Mouse (Mus musculus) R1 (cell line): ENCODE results near the gene Otx2.
"Not testable (repeated sequence)": the region's sequence is repeated elsewhere in the genome, so short reads cannot be mapped to it uniquely, and the experiment has no call there.

ENCODE experiments used
- DNase-seq: peaks from one replicate; pipeline ENCODE4 v3.0.0-alpha.2; 2018; ENCODE audit warnings: low read depth, low spot score

The Otx2 gene

DNA sequence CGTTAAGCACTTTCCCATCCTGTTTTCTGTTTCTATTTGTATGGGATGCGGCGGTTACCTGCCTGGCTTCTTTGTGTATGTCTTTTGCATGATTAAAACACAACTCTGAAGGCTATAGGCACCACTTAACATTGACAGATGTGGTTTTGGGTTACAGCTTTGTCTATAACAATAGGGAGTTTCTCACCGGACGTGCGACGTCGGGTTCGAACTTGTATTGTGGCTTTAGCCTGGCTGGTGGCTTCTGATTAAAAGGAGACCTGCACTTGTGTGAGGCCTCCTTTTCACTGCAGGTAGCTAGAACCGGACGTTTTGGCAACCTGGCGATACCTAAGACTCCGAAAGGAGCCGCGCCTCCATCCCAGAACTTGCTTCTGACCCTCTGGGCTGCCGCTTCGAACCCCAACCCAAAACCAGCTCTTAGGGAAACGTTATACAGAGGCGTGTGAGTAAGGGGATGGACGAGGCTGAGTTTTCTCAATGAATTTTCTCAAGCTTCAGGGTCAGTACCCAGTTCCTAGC, 19.0 kb downstream of the Otx2 start:
- DNase-seq = peak; percentile 95

DNA sequence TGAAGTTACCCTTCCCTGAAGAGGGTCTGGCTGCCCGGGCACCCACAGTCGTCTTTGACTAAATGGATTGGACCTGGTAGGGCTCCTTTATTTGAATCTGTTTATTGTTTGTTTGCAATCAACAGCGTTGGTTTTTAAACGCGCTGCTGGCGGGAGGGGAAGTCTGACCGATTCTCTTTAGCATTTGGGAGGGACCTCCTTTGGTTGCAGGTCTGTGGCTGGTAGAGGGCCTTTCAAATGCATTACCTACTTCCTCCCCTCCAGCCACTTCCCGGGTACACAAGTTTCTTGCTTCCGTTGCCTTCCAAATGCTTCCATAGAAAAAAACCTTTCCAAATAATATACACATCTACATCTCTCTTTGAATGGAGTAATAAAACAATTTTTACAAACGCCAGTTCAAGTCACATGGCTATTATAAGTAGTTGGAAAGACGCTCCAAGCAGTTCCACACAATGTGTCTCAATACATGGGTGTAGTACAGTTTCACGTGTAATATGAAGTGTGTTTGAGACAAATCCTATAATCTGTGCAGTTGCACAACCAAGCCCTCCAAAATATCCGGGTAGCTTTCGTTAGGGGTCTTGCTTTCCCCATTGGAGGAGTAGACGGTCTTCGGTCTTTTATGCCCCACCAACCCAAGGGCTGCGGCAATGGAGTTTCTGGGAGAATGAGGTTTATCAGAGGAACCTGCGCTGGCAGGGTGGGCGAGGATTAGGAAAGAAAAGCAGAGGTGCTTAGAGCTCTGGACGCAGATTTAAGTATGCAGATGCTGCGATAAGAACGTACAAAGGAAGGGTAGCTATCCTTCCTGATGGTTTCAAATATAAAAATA, 19.7 kb downstream of the Otx2 start:
- peak; percentile 88 for DNase-seq

DNA sequence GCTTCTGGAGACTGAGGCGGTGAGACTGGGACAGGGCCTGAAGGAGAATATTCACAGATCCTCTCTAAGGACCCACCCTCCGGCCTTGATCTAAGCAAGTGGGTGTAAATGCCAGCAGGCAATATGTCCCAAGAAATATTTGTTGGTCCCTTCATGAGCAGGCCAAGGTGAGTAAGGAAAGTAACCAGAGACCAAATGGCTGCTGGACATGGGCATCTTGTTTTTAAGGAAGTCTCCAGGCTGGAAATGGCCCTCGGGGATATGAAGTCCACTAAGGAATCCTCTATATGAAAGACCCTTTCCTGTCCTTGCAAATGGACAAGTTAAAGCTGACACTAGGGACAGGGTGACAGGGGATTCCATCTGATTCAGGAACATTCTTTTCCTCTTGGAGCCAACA, 20.5 kb downstream of the Otx2 start:
- DNase-seq = peak; percentile 44

DNA sequence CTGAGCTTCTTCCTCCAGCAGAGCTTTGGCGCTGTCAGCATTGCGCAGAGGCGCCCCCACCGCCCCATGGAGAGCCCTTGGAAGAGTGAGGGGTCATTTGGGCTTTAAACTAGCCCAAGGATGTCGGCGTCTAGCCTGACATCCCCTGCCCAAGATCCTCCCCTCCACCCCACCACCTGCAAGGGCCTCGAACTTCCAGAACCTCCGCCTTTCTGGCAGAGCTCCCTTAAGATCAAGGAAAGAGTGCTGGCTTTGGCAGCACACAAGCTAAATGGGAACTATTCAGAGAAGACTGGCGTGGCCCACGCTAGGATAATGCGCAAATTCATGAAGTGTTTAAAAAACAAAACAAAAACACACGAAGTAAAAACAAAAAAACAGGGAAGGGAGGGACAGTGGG, 21.4 kb downstream of the Otx2 start:
- DNase-seq = peak; percentile 73

DNA sequence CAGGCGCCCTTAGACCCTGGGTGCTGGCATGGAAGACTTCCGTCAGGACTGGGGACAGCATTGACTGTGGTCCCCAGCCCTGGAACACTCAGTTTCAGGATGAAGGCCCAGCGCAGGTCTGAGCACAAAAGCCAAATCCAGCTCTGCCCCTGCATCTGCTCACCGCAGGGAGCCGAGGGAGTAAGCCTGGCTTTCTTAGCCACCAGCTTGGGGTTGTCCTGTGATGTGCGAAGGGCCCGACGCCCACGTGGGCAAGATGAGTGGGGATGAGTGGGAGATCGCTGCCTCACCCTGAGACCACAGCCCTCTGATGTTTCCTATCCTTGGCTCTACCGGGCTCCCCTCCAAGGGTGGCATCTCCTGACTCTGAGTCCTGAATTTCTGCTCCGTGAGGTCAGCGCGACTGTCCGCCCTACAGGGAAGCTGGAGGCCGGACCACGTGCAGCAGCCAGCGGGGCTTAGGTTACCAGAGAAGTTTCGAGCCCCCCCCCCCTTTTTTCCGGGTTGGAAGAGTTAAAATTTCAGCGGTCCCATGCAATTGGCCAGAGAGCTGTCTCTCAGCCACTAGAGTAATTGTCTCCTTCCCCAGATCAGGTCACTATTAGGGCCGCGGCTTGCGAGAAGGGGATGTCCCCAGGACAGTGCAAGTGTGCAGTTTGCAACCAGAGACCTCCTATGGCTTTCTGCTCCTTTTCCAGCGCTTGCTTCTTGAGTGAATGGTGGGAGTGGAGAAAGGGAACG, 22.0 kb downstream of the Otx2 start:
- DNase-seq = peak; percentile 68

DNA sequence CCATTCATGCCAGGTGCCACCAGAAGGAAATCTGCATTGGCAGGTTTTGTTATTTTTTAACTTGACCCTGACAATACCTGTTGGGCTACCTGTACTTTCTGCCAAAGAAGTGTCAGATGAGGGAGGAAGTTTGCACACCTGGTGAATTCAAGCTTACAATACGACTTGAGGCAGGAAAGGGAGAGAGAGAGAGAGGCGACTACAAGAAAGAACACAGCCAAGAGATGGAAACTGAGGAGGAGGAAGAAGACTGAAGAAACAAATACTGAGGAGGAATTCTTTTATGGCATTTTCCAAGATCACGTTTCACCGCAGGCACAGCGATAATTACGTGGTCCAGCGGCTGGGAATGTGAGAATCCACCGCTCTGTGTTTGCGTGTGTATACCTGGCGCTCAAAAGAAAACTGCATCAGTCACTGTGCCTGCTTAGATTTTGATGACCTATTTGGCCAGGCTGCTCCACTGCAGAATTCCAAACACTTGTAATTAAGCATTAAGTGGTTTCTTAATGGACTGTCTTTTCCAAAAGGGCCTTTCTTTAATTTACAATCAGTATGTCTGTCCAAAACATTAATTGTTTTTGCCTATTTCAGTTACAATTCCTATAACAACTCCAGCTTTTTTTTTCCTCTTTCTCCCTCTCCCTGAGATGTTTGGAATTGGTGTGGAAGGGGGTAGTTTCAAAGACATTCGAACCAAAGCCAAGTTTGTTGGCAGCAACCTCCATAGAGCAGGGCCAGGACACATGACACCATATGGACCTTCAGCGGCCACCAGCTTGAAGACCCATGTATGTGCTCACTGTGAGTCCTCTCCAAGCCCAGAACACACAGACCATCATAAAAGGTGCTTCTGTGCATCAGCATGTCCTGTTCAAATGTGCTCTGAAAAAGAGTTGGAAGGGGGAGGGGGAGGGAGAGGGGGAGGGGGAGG, 31.9 kb downstream of the Otx2 start:
- DNase-seq = no peak

DNA sequence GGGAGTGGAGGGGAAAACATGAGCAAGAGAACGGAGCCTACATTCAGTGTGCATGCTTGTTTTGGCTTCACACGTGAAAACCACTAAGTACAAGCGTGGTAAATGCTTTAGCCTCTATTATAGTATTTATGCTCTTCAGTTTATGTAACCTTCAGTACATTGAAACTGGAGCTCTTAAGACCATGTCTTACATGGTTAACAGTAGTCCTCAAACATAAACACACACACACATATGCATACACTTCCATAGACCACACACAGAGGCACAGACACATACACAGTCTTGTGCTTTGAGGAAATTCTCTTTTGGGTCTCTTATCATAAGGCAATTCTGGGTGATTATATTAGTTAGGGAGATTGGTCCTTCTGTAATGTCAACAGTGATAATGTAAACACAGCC, 40.5 kb downstream of the Otx2 start:
- no peak for DNase-seq

DNA sequence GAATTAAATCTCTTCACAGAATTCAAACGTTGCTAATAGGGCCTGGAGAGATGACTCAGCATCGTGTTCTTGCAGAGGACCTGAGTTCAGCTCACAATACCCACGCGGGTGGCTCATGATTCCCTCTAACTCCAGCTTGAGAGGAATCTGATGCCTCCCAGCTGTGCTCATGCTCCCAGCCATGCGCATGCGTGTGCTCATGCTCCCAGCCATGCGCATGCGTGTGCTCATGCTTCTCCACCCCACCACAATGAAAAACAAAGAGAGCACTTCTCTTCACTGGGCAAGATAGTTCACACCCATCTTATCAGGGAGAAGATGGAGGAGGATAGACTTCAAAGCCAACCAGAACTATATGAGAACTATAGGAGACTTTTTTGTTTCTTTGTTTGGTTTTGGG, 41.3 kb downstream of the Otx2 start:
- DNase-seq = peak; percentile 46

DNA sequence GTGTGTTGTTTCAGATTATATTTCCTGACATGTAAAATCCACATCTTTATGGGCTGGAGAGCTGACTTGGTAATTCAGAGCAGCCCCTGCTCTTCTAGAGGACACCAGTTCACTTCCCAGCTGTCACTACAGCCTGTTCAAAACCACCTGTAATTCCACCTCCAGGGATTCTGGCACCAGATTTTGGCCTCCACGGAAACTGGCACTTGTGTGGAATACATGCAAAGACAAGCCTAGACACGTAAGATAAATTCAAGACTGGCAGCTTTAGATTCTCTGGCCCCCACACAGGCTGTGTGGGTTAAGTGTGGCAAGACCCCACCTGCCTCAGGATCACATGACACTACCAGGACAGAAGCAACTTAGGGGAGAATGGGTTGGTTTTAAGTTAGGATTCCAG, 42.1 kb downstream of the Otx2 start:
- DNase-seq = no peak

DNA sequence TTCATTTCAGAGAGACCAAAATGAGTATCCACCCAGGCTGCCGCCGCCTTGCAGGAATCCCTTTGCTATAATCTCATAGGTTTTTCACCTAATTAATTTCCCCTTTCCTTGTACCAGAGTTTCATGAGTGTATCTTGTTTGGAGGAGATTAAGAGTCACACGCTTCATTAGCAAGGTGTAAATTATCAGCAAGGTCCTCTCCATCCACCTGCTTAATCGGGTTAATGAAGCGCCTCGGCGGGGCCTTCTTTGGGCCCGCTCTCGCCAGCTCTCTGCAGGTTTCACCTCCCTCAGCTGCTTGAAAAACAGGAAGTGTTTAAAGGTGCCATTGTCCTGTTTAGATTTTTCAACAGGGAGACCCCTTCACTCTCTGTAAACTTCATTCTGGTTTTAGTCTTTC, 44.2 kb downstream of the Otx2 start:
- no peak for DNase-seq

DNA sequence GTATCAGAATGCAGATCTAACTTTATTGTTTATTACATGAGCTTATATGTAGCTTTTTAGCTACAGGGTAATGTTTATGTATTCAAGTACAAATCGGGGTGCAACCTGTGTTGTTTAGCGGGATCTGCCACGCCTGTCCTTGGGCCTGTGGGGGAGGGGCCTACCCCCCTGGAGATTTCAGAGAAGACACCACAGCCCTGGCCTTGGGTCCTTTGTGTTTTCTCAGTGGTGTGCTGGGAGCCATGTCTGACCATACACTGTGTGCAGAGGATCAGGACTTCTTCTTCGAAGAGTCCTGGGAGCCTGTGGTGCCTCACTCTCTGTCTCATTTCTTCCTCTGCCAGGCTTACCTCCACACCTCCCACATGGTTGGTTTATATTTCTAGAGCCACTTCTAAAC, 47.3 kb downstream of the Otx2 start:
- DNase-seq = peak; percentile 68

DNA sequence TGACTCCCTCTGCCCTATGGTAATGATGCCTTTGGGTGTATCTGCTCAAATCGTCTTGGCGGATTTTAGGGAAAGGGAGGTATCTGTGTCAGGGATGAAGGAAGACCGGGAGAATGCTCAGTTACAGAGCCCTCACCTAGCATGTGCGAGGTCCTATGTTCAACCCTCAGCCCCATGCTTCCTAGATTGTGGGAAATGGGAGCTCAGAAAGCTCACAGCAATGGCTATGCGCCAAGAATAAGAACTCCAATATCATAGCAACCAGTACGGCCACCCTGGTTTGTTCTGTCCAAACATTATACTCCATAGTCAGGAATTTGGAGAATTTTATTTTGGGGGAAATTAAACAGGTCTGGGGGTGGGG, 48.3 kb downstream of the Otx2 start:
- peak; percentile 37 for DNase-seq

DNA sequence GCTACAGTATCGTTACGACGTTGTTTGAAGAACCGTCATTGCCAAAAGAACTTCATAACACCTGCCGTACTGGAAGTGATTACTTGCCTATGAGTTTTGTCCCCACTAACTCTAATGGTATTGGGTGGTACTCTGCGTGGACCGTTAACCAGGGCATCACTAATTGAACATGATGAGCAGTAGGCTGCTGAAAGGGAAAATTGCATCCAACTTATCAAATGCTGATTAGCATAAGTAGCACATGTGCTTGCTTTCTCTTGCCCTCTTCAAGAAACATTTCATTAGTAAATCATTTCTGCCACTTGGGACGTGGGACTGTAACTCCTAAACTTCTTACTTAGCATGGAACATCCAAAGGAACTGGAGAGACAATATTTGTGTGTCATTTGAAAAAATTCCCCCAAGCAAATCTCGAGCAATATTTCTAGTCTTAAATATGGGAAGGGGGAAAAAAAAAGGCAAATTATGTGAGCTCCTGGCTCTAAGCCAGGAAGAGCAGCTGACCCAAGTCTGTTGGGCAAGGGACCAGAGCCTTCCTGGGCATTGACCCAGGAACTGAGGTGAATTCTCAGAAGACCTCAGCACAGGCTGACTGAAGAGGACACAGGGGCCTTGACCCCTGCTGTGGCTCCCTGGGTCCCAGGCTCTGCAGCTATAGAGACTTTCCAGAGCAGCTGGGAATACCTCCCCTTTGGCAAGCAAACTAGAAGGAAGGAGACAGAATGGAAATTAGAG, 48.9 kb downstream of the Otx2 start:
- DNase-seq = no peak

DNA sequence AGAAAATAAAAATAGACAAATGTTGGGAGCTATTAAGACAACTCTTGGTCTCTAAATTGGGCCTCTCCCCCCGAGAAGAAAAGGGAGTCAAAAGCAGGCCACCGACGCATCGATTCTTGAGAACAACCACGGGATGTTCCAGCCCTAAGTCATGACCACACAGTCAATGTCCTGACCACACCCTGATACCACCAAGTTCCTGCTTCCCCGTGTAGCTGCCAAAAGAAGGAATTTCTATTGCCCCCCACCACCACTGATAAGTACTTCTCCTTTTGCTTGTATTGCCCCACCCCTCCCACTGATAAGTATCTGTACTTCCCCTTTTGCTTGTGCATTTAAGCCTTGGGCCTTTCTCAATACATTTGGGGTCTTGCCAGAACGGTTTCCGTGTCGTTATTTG, 50.9 kb downstream of the Otx2 start:
- DNase-seq = not testable (repeated sequence)

DNA sequence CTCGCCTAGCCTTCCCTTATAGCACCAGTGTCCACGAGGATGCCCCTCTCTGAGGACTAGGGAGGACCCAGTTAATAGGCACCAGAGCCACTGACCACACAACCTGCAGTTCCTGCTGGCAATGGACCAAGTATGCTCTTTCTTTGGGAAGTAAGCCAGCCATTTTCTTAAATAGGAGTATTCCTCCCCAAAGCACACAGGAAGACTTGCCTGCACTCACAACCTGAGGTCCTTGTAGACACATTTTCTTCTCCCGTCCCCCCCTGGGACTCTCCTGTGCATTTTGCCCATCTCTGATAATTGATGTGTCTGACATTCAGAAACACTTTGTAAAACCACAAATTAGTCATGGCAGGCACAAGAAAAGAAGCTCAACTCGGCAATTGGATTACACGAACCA, 57.3 kb downstream of the Otx2 start:
- no peak for DNase-seq

DNA sequence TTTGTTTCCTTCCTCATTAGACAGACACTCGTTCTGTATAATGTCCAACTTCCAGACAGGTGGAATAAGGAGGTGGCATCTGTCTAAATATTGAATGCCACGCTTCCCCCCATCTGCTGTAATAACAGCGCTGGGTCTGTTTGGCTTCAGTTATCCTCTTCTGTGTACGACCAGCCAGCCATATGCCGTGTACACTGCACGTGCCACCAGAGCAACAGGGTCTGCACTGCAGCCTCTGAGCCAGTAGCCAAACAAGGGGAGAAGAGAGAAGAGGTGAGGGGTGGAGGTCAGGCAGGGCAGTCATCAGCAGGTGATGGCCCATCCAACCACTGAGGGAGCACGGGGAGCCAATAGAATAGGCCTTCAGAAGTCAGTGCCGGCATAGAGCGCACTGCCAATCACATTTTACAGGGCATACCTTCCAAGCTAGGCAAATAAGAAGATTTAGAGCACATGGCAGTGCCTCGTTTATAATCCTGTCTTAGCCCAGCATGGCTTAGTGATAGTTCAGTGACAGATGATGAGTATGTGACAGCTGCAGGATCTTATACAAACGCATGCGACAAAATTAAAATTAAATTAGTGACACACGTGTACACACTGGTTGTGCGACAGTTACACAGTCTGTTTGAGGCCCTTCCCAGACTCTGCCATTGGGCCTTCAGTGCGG, 64.8 kb downstream of the Otx2 start:
- DNase-seq = peak; percentile 18
